Mouse (Mus musculus): ENCODE results near the gene Bbip1. TPM values are rescaled to one million over a fixed set of nuclear protein-coding genes. Genes with fewer than 3 reads are reported as not detected.

Gene Bbip1
- polyA plus RNA-seq, 1 experiment from 2014 or later = 152 TPM

DNA sequence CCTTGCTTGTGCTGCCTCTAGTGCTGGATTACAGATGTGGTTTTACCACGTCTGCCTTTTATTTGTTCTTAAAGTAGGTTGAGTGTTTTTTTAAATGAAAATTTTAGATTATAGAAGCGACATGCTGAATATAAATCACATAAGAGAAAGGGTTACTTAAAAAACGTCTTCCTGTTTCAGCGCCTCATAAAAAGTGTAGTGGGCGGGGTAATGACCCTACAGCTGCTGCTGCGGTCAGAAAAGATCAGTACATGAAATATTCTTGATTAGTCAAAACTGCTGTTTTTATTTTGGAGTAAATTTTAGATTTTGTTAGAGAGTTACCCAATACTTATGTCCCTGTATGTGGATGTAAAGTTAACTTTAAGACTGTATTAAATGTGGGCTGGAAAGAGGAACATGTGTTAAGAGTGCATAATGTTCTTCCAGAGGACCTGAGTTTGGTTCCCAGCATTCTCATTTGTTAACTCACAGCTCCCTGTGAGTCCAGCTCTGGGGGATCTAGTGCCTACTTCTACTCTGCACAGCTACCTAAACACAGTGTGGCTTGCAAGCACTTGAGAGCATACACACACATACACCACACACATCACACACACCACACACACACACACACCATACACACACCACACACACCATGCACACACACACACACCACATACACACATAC is 38.3 kb downstream of the Bbip1 start:
- H3K4me1 ChIP-seq (ENCODE audit: control insufficient read depth, insufficient read depth, low read length) = peaks cover 25% of the 10 kb centered on the region
- H3K9me3 ChIP-seq (replicated peaks; ENCODE audit: control insufficient read depth, low read length, poor library complexity, severe bottlenecking) = no peaks in the 10 kb centered on the region
- H3K27ac ChIP-seq (ENCODE audit: low read length) = no peak overlapping the region
- 72% methylated on average over 6 of the region's 6 CpGs for WGBS
- peaks cover 11% of the 10 kb centered on the region for H3K36me3 ChIP-seq (ENCODE audit: control insufficient read depth, insufficient read depth, low read length)
- ATAC-seq = no peak
- H3K4me2 ChIP-seq (ENCODE audit: low read length) = no peak overlapping the region
- H3K27me3 ChIP-seq (ENCODE audit: control insufficient read depth, insufficient read depth, low read depth, low read length) = no peaks in the 10 kb centered on the region
- no peak overlapping the region for H3K4me3 ChIP-seq (ENCODE audit: low read depth, low read length)
- no peak overlapping the region for H3K9ac ChIP-seq (ENCODE audit: low read depth, low read length)

GRCm38 (mm10) chr19:53904833-53905480 is 39.5 kb downstream of the Bbip1 start:
- WGBS = 71% methylated on average over 7 of the region's 7 CpGs
- Histone ChIP-seq H3K27ac (ENCODE audit: low read length) (no peak overlapping the region), H3K9ac (ENCODE audit: low read depth, low read length) (peak overlapping the region; percentile 30)

GRCm38 (mm10) chr19:53903507-53904321 is 40.7 kb downstream of the Bbip1 start:
- H3K4me3 ChIP-seq (ENCODE audit: low read depth, low read length) = peak overlapping the region; percentile 95
- H3K4me2 ChIP-seq (ENCODE audit: low read length) = peak overlapping the region; percentile 73
- H3K27me3 ChIP-seq (ENCODE audit: control insufficient read depth, insufficient read depth, low read depth, low read length) = no peaks in the 10 kb centered on the region; the same call in 1 of the 2 replicates
- H3K36me3 ChIP-seq (ENCODE audit: control insufficient read depth, insufficient read depth, low read length) = no peaks in the 10 kb centered on the region
- ATAC-seq = peak; percentile 75
- WGBS = under 1% methylated on average over 69 of the region's 83 CpGs
- peaks cover 25% of the 10 kb centered on the region for H3K4me1 ChIP-seq (ENCODE audit: control insufficient read depth, insufficient read depth, low read length)
- peak overlapping the region; percentile 81 for H3K9ac ChIP-seq (ENCODE audit: low read depth, low read length)
- peak overlapping the region; percentile 93 for H3K27ac ChIP-seq (ENCODE audit: low read length)
- H3K9me3 ChIP-seq (replicated peaks; ENCODE audit: control insufficient read depth, low read length, poor library complexity, severe bottlenecking) = no peaks in the 10 kb centered on the region

More at GRCm38 (mm10) chr19:53904833-53905480, 39.5 kb downstream of the Bbip1 start:
- peaks cover 25% of the 10 kb centered on the region for H3K4me1 ChIP-seq (ENCODE audit: control insufficient read depth, insufficient read depth, low read length)
- no peak for ATAC-seq
- peak overlapping the region; percentile 73 for H3K4me2 ChIP-seq (ENCODE audit: low read length)
- no peaks in the 10 kb centered on the region for H3K9me3 ChIP-seq (replicated peaks; ENCODE audit: control insufficient read depth, low read length, poor library complexity, severe bottlenecking)
- peak overlapping the region; percentile 95 for H3K4me3 ChIP-seq (ENCODE audit: low read depth, low read length)
- peaks cover 7% of the 10 kb centered on the region for H3K36me3 ChIP-seq (ENCODE audit: control insufficient read depth, insufficient read depth, low read length)
- H3K27me3 ChIP-seq (ENCODE audit: control insufficient read depth, insufficient read depth, low read depth, low read length) = no peaks in the 10 kb centered on the region; the same call in 1 of the 2 replicates

DNA sequence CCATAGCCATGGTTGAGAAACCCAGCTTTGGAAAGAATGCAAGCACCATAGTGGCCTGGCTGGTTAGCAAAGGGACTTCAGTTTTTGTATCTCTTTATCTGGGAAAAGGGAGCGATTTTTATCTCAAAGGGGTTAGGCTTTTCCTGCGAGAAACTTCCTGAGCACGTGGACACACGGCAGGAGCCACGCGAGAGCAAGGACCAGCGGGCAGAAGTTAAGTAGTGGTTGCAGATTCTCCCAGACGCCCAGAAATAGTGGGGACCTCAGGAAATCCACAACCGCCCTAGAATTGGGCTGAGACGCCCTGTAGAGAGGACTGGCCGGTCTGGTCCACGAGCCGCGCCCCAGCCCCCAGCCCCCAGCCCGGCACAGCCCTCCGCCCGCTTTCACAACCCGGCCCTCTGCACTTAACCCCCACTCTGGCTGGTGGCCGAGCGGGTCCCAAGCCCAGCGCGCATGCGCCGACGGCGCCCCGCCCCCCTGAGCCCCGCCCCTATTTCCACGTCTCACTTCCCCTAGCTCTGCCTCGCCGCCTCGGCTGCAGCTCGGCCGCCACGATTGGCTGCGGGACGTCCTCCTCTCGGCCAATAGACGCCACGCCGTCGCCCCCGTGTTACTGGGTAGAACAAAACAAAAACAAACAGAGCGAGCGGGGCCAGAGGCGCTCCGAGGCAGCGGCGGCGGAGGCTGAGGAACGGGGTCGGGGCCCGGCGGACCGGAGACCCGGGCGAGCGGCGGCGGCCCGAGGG is 41.5 kb downstream of the Bbip1 start:
- Histone ChIP-seq H3K27me3 (ENCODE audit: control insufficient read depth, insufficient read depth, low read depth, low read length) (no peaks in the 10 kb centered on the region; the same call in 1 of the 2 replicates), H3K9me3 (replicated peaks; ENCODE audit: control insufficient read depth, low read length, poor library complexity, severe bottlenecking) (no peaks in the 10 kb centered on the region), H3K36me3 (ENCODE audit: control insufficient read depth, insufficient read depth, low read length) (no peaks in the 10 kb centered on the region), H3K4me1 (ENCODE audit: control insufficient read depth, insufficient read depth, low read length) (peaks cover 25% of the 10 kb centered on the region), H3K9ac (ENCODE audit: low read depth, low read length) (peak overlapping the region; percentile 81), H3K27ac (ENCODE audit: low read length) (peak overlapping the region; percentile 93), H3K4me2 (ENCODE audit: low read length) (peak overlapping the region; percentile 82), H3K4me3 (ENCODE audit: low read depth, low read length) (peak overlapping the region; percentile 95)
- ATAC-seq = peak; percentile 99
- WGBS = 0% methylated on average over 46 of the region's 61 CpGs

DNA sequence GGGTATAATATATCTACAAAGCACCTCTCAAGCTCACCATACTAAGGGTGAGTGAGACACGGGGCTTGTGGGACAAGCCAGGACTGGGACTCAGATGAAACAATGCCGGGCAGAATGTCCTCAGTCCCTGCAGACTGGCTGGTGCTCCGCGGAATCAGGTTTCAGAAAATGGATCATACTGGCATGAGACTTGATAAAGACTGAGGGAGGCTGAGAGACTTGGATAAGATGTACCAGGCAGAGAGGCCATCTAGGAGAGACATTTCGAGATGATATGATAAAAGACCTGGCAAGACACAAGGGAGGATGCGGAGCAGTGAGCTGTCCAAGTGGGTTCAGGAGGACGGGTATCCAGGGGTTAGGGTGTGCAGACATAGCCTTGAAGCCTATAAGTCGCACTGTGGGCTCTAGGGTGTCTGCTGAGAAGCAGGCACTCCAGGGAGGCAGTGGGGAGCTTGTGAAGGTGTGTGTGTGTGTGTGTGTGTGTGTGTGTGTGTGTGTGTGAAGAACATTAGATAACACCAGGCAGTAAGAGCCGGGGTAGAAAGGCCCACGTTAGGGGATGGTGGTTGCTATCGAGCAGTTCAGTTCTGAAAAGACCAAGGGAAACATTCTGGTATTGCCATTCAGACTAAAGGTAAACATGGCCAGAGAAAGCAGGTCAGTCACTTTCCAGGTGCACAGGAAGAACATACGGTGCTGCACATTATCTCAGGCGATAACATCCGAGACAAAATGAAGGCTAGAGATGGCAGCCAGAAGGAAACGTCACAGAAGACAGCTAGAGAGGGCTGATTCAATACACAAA is 42.3 kb downstream of the Bbip1 start:
- no peaks in the 10 kb centered on the region; the same call in 1 of the 2 replicates for H3K27me3 ChIP-seq (ENCODE audit: control insufficient read depth, insufficient read depth, low read depth, low read length)
- H3K36me3 ChIP-seq (ENCODE audit: control insufficient read depth, insufficient read depth, low read length) = no peaks in the 10 kb centered on the region
- peak overlapping the region; percentile 82 for H3K4me2 ChIP-seq (ENCODE audit: low read length)
- ATAC-seq = no peak
- H3K9me3 ChIP-seq (replicated peaks; ENCODE audit: control insufficient read depth, low read length, poor library complexity, severe bottlenecking) = no peaks in the 10 kb centered on the region
- peak overlapping the region; percentile 85 for H3K27ac ChIP-seq (ENCODE audit: low read length)
- peaks cover 23% of the 10 kb centered on the region for H3K4me1 ChIP-seq (ENCODE audit: control insufficient read depth, insufficient read depth, low read length)
- peak overlapping the region; percentile 80 for H3K9ac ChIP-seq (ENCODE audit: low read depth, low read length)
- 60% methylated on average over 15 of the region's 15 CpGs for WGBS
- H3K4me3 ChIP-seq (ENCODE audit: low read depth, low read length) = peak overlapping the region; percentile 95

DNA sequence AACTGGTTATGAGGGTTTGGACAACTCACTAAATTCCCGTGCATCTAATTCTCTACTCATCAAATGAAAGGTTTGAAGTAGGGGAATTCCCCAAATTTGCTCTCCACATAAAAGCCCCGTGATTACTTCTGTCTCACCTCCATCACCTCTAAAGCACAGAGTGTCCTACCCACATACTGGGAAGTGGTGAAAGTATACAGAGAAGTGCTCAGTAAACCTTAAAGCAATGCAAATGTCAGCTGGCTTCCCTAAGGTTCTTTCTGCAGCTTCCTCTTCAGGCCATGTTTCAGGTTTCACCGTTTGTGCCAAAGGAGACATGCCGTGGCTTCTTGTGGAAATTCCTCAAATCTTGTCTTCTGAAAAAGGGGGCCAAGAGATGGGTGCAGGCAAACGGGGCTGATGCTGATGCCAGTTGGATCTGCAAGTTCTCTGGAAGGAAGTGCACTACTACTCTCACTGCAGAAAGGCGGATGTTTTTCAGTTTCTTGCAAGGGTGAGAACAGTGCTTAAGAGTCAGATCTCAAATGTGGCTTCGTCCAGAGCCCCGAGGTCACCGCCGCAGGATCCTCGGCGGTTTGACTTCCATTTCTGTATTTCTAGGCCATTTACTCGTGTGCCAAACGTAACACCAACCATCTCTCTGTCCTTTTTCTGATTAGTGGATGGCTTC is 44.4 kb downstream of the Bbip1 start:
- Histone ChIP-seq H3K4me1 (ENCODE audit: control insufficient read depth, insufficient read depth, low read length) (peaks cover 14% of the 10 kb centered on the region), H3K36me3 (ENCODE audit: control insufficient read depth, insufficient read depth, low read length) (no peaks in the 10 kb centered on the region), H3K9me3 (replicated peaks; ENCODE audit: control insufficient read depth, low read length, poor library complexity, severe bottlenecking) (no peaks in the 10 kb centered on the region), H3K4me2 (ENCODE audit: low read length) (no peak overlapping the region), H3K9ac (ENCODE audit: low read depth, low read length) (no peak overlapping the region), H3K4me3 (ENCODE audit: low read depth, low read length) (no peak overlapping the region), H3K27me3 (ENCODE audit: control insufficient read depth, insufficient read depth, low read depth, low read length) (no peaks in the 10 kb centered on the region; the same call in 1 of the 2 replicates), H3K27ac (ENCODE audit: low read length) (no peak overlapping the region)
- ATAC-seq = no peak
- WGBS = 88% methylated on average over 14 of the region's 14 CpGs

- Histone ChIP-seq H3K4me3 (ENCODE audit: low read depth, low read length) (no peak overlapping the region), H3K4me2 (ENCODE audit: low read length) (no peak overlapping the region), H3K9ac (ENCODE audit: low read depth, low read length) (no peak overlapping the region), H3K9me3 (replicated peaks; ENCODE audit: control insufficient read depth, low read length, poor library complexity, severe bottlenecking) (no peaks in the 10 kb centered on the region), H3K27ac (ENCODE audit: low read length) (no peak overlapping the region), H3K4me1 (ENCODE audit: control insufficient read depth, insufficient read depth, low read length) (peaks cover 7% of the 10 kb centered on the region), H3K27me3 (ENCODE audit: control insufficient read depth, insufficient read depth, low read depth, low read length) (no peaks in the 10 kb centered on the region; the same call in 1 of the 2 replicates), H3K36me3 (ENCODE audit: control insufficient read depth, insufficient read depth, low read length) (no peaks in the 10 kb centered on the region)
- no peak for ATAC-seq
- 86% methylated on average over 25 of the region's 25 CpGs for WGBS
These were observed 45.2 kb downstream of the Bbip1 start for GRCm38 (mm10) chr19:53898970-53899900.
